Mouse (Mus musculus) spleen, adult 2 months (tissue): ENCODE results near the gene Cox20. TPM values are rescaled to one million over a fixed set of nuclear protein-coding genes. Genes with fewer than 3 reads are reported as not detected.

Source experiments
- DNase-seq, 2 experiments: peaks; one replicate each; pipeline versions ENCODE4 v3.0.0 to v3.0.0-alpha.2; 2012 to 2021; ENCODE audit warnings: low spot score in 2 of 2, low read depth in 1 of 2
- H3K27ac ChIP-seq: fragments of 200-500 bp; 2 replicates; pipeline ENCODE4 v1.5.1; 2012; ENCODE audit warnings: low read length, inconsistent platforms; ENCODE audit not compliant: insufficient read depth
- H3K27me3 ChIP-seq: fragments of 200-500 bp; 2 replicates; pipeline ENCODE4 v1.6.1; 2012; ENCODE audit warnings: mild to moderate bottlenecking, moderate library complexity, low read length, inconsistent platforms; ENCODE audit not compliant: control insufficient read depth, insufficient read depth
- H3K36me3 ChIP-seq: fragments of 200-500 bp; 2 replicates; pipeline ENCODE4 v1.6.1; 2012; ENCODE audit warnings: mild to moderate bottlenecking, low read length, inconsistent platforms; ENCODE audit not compliant: control insufficient read depth, insufficient read depth
- H3K4me1 ChIP-seq: fragments of 200-500 bp; 2 replicates; pipeline ENCODE4 v1.6.1; 2011; ENCODE audit warnings: inconsistent platforms; ENCODE audit not compliant: control insufficient read depth, insufficient read depth, insufficient read length
- H3K4me3 ChIP-seq: fragments of 200-500 bp; 2 replicates; pipeline ENCODE4 v1.5.1; 2011; ENCODE audit warnings: mild to moderate bottlenecking, inconsistent platforms; ENCODE audit not compliant: insufficient read depth, insufficient read length; ENCODE audit errors: extremely low read depth
- CTCF ChIP-seq: fragments of 200-500 bp; IDR thresholded peaks from 2 replicates; pipeline ENCODE4 v1.5.1; 2011; ENCODE audit warnings: mild to moderate bottlenecking, inconsistent platforms; ENCODE audit not compliant: insufficient read depth, insufficient read length, insufficient replicate concordance; ENCODE audit errors: extremely low read depth
- POLR2A ChIP-seq: fragments of 200-500 bp; IDR thresholded peaks from 2 replicates; pipeline ENCODE4 v1.6.1; 2011; ENCODE audit warnings: low read depth, low read length, inconsistent platforms
- WGBS: fragments of 180-500 bp; shearing (Covaris S2); methylation state at CpG from one replicate; pipeline ENCODE4 v1.1.7; 2018; 5-methylcytosine and 5-hydroxymethylcytosine counted together
- polyA plus RNA-seq: library from polyadenylated mRNA; depleted of rRNA; stranded (reverse); fragments of >200 nt; gene quantifications from 2 replicates; pipeline ENCODE4 v1.2.3, GENCODE M21; 2012; rRNA removed

Gene Cox20
- polyA plus RNA-seq, 1 experiment = 4.2 TPM

GRCm38 (mm10) chr1:178368548-178369271 lies 49.8 kb downstream of the Cox20 start:
- DNase-seq = peak; percentile 86 to 88
- peak overlapping the region; percentile 57 for H3K4me3 ChIP-seq
- TF ChIP-seq CTCF = no peak
- peak; percentile 44 for TF ChIP-seq POLR2A
- 5% methylated on average over 36 of the region's 36 CpGs for WGBS
- H3K36me3 ChIP-seq = no peaks in the 10 kb centered on the region
- H3K27ac ChIP-seq = peak overlapping the region; percentile 97
- H3K4me1 ChIP-seq = peaks cover 3% of the 10 kb centered on the region; the same call in 1 of the 2 replicates
- no peaks in the 10 kb centered on the region for H3K27me3 ChIP-seq

GRCm38 (mm10) chr1:178369272-178369651 lies 50.3 kb downstream of the Cox20 start:
- peaks cover 3% of the 10 kb centered on the region; the same call in 1 of the 2 replicates for H3K4me1 ChIP-seq
- no peaks in the 10 kb centered on the region for H3K27me3 ChIP-seq
- peak overlapping the region; percentile 97 for H3K27ac ChIP-seq
- WGBS = under 1% methylated on average over 11 of the region's 11 CpGs
- H3K36me3 ChIP-seq = no peaks in the 10 kb centered on the region
- peak in 1 of 2 experiments; percentile 34 for DNase-seq
- TF ChIP-seq CTCF = no peak
- H3K4me3 ChIP-seq = peak overlapping the region; percentile 57

Other genes with a start within 250 kb of the Cox20 start
- gene Desi2, start 131.7 kb upstream of the Cox20 start, polyA plus RNA-seq = 4.4 and 4.7 TPM in 2 replicates
- gene Hnrnpu, start 18.7 kb downstream of the Cox20 start, polyA plus RNA-seq = 48.6 and 58.2 TPM in 2 replicates
- 0.23 and 0.34 TPM in 2 replicates for gene Efcab2, start 87.0 kb downstream of the Cox20 start, polyA plus RNA-seq
- gene Kif26b, start 210.0 kb downstream of the Cox20 start, polyA plus RNA-seq = 0.02 and 0.04 TPM in 2 replicates